ENCODE assay signal across 13 mouse cellular contexts in the genomic region with DNA sequence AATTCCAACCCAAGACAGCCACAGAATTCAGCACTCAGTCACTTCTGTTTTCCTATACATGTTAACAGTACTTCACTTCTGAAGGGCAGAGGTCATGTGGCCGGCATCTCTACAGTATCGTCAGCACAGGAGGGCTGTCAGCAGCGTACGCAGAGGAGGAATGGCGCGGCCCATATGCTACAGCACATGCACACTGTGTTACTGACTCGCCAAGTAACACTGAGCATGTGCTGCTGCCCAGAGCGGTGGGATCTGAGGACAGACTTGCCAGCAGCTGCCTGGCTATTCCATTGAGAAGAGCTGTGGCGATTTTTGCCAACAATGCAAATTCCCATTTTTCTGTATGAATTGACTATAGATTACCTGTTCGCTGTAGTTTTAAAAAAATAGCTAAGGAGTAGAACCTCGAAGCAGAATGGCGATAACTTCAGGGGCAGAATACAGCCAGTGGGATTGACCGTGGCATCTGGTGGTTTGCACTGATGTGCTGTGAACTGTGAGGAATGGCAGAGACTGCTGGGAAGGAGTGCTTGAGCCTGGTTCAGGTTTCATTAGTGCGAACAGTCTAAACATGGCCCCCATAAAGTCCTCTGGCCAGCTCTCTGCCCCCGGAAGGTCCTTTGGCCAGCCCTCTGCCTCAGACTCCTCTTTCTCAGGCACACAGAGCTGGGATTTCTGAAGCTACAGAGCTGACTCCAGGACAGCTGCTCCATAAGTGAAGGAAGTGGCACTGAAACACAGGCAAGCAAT.
DNase-seq lines count a peak whose midpoint lies in the region; ATAC-seq lines count a peak whose summit lies in the region.
"Had no signal": no experiment of that assay in that cellular context is flagged by ENCODE, and none has a peak within 500 bp of the region (broad histone marks: within the 10 kb centered on the region; RNA-seq: fewer than 3 reads in every experiment).

No protein-coding gene starts in this region.

- peak; percentile 48; the same call in 1 of the 2 replicates for ATAC-seq in hindbrain, embryonic 16.5 days
- ATAC-seq: intestine, embryonic 15.5 days; liver, postnatal 0 days had no signal

- no peak overlapping the region for H3K4me2 ChIP-seq in hindbrain, embryonic 16.5 days (ENCODE audit: low read length)
- H3K4me2 ChIP-seq: intestine, embryonic 15.5 days had no signal

- no peak overlapping the region for H3K4me3 ChIP-seq in hindbrain, embryonic 16.5 days (ENCODE audit: low read length)
- no peak overlapping the region for H3K4me3 ChIP-seq in hindbrain, embryonic 10.5 days
- H3K4me3 ChIP-seq: erythroblast, embryonic 14.5 days; intestine, embryonic 15.5 days; myocyte had no signal

- no peak overlapping the region for H3K27ac ChIP-seq in hindbrain, embryonic 16.5 days (ENCODE audit: low read depth, low read length)
- H3K27ac ChIP-seq in hindbrain, embryonic 10.5 days: no peak overlapping the region
- H3K27ac ChIP-seq: intestine, embryonic 15.5 days had no signal

- H3K9me3 ChIP-seq in hindbrain, embryonic 16.5 days (ENCODE audit: control insufficient read depth, low read length): no peaks in the 10 kb centered on the region
- no peaks in the 10 kb centered on the region for H3K9me3 ChIP-seq in hindbrain, embryonic 10.5 days
- H3K9me3 ChIP-seq: intestine, embryonic 15.5 days had no signal

- H3K9ac ChIP-seq in hindbrain, embryonic 16.5 days (ENCODE audit: low read depth, low read length): no peak overlapping the region
- H3K9ac ChIP-seq: intestine, embryonic 15.5 days; liver, postnatal 0 days had no signal

- WGBS in hindbrain, embryonic 16.5 days: 75% methylated on average over 15 of the region's 15 CpGs
- 80% methylated on average over 15 of the region's 15 CpGs for WGBS in hindbrain, embryonic 10.5 days

- H3K4me1 ChIP-seq in hindbrain, embryonic 16.5 days (ENCODE audit: control insufficient read depth, insufficient read depth, low read depth, low read length): peaks cover 11% of the 10 kb centered on the region
- peaks cover 43% of the 10 kb centered on the region for H3K4me1 ChIP-seq in hindbrain, embryonic 10.5 days (replicated peaks)

- H3K27me3 ChIP-seq in hindbrain, embryonic 16.5 days (replicated peaks; ENCODE audit: control insufficient read depth, insufficient read depth, low read length): no peaks in the 10 kb centered on the region; the same call in 1 of the 2 replicates
- H3K27me3 ChIP-seq in hindbrain, embryonic 10.5 days (ENCODE audit: insufficient read depth, poor library complexity, severe bottlenecking): peaks cover 3% of the 10 kb centered on the region; the same call in 1 of the 2 replicates
- H3K27me3 ChIP-seq: intestine, embryonic 15.5 days had no signal

- DNase-seq in cerebellum, adult 11-12 months: peak; percentile 34
- no peak for DNase-seq in cerebellum, adult 11 months
- no peak for DNase-seq in hindbrain, embryonic 10.5 days (ENCODE audit: low spot score)
- DNase-seq in right cerebral cortex, adult 18-20 months: peak; percentile 28
- DNase-seq in right cerebral cortex, adult 2 months (ENCODE audit: low spot score in 2 of 2): no peak
- DNase-seq in adrenal gland, adult 18-20 months (ENCODE audit: low spot score in 2 of 2): no peak
- no peak for DNase-seq in lung, postnatal 14 days
- DNase-seq: heart, postnatal 10 days; liver, postnatal 0 days had no signal

- H3K36me3 ChIP-seq in hindbrain, embryonic 16.5 days (ENCODE audit: control insufficient read depth, insufficient read depth, low read length): no peaks in the 10 kb centered on the region
- no peaks in the 10 kb centered on the region for H3K36me3 ChIP-seq in hindbrain, embryonic 10.5 days
- H3K36me3 ChIP-seq: intestine, embryonic 15.5 days had no signal

Comparison
In these comparisons a context has a peak if more than half of its experiments do, and no peak if none do; other contexts are left out.
1. DNase-seq: peak in cerebellum, adult 11-12 months (single experiment) and right cerebral cortex, adult 18-20 months (single experiment); none in cerebellum, adult 11 months (single experiment), hindbrain, embryonic 10.5 days (single experiment), right cerebral cortex, adult 2 months (0 of 2), adrenal gland, adult 18-20 months (0 of 2) and lung, postnatal 14 days (single experiment).